Mouse (Mus musculus) embryonic fibroblast, embryonic 13.5 days (primary cell): ENCODE data around the gene Wnt3a. TPM values are rescaled to one million over a fixed set of nuclear protein-coding genes. Genes with fewer than 3 reads are reported as not detected.

Source experiments
- H3K27ac ChIP-seq: 2 replicates; pipeline ENCODE4 v1.5.1; 2012; ENCODE audit warnings: low read length, control low read depth, inconsistent platforms; ENCODE audit not compliant: insufficient read depth
- H3K4me1 ChIP-seq: 2 replicates; pipeline ENCODE4 v1.6.1; 2011; ENCODE audit warnings: low read length; ENCODE audit not compliant: control insufficient read depth, insufficient read depth
- H3K4me3 ChIP-seq: 2 replicates; pipeline ENCODE4 v1.5.1; 2011; ENCODE audit warnings: mild to moderate bottlenecking, control low read depth, low read length; ENCODE audit not compliant: insufficient read depth
- CTCF ChIP-seq: IDR thresholded peaks from 2 replicates; pipeline ENCODE4 v1.5.1; 2011; ENCODE audit warnings: mild to moderate bottlenecking, control low read depth, low read length, moderate library complexity, borderline replicate concordance; ENCODE audit not compliant: insufficient read depth
- POLR2A ChIP-seq: IDR thresholded peaks from 2 replicates; pipeline ENCODE4 v1.6.1; 2011; ENCODE audit warnings: low read depth, mild to moderate bottlenecking, control low read depth, low read length, moderate library complexity
- polyA plus RNA-seq: library from polyadenylated mRNA; stranded (reverse); fragments of >200 nt; gene quantifications from 2 replicates; pipeline ENCODE4 v1.2.4, GENCODE M21; 2011; ENCODE audit warnings: low read depth; ENCODE audit not compliant: missing spikeins, insufficient read length

Wnt3a gene
- polyA plus RNA-seq, 1 experiment: not detected

- no peak for TF ChIP-seq CTCF
- no peak for TF ChIP-seq POLR2A
- Histone ChIP-seq H3K27ac (no peak overlapping the region), H3K4me1 (no peaks in the 10 kb centered on the region), H3K4me3 (no peak overlapping the region)
These were observed 39.1 kb upstream of the Wnt3a start for GRCm38 (mm10) chr11:59329616-59330015.

- TF ChIP-seq POLR2A: no peak
- Histone ChIP-seq H3K4me3 (no peak overlapping the region), H3K27ac (no peak overlapping the region), H3K4me1 (no peaks in the 10 kb centered on the region)
These were observed 37.1 kb upstream of the Wnt3a start for GRCm38 (mm10) chr11:59327625-59328024.

GRCm38 (mm10) chr11:59324777-59325176 lies 34.2 kb upstream of the Wnt3a start:
- TF ChIP-seq CTCF (no peak), POLR2A (no peak)
- H3K4me1 ChIP-seq: no peaks in the 10 kb centered on the region
- no peak overlapping the region for H3K27ac ChIP-seq
- H3K4me3 ChIP-seq: no peak overlapping the region

- no peaks in the 10 kb centered on the region for H3K4me1 ChIP-seq
- TF ChIP-seq CTCF (no peak), POLR2A (no peak)
- H3K4me3 ChIP-seq: no peak overlapping the region
- H3K27ac ChIP-seq: no peak overlapping the region
These were observed 32.4 kb upstream of the Wnt3a start for GRCm38 (mm10) chr11:59322988-59323387.

- no peak for TF ChIP-seq CTCF
- no peak for TF ChIP-seq POLR2A
- Histone ChIP-seq H3K4me1 (no peaks in the 10 kb centered on the region), H3K27ac (no peak overlapping the region), H3K4me3 (no peak overlapping the region)
These were observed 26.0 kb upstream of the Wnt3a start for GRCm38 (mm10) chr11:59316517-59316916.

GRCm38 (mm10) chr11:59313944-59314343 lies 23.4 kb upstream of the Wnt3a start:
- TF ChIP-seq POLR2A (no peak), CTCF (no peak)
- Histone ChIP-seq H3K27ac (no peak overlapping the region), H3K4me1 (no peaks in the 10 kb centered on the region), H3K4me3 (no peak overlapping the region)

GRCm38 (mm10) chr11:59313029-59313811 lies 22.7 kb upstream of the Wnt3a start:
- Histone ChIP-seq H3K27ac (no peak overlapping the region), H3K4me3 (no peak overlapping the region), H3K4me1 (0 out of 2 replicates have a peak, but pooled peaks cover 5% of the 10 kb centered on the region)
- TF ChIP-seq CTCF (no peak), POLR2A (no peak)

GRCm38 (mm10) chr11:59312501-59312900 lies 21.9 kb upstream of the Wnt3a start:
- Histone ChIP-seq H3K4me3 (no peak overlapping the region), H3K27ac (no peak overlapping the region), H3K4me1 (0 out of 2 replicates have a peak, but pooled peaks cover 5% of the 10 kb centered on the region)
- TF ChIP-seq POLR2A (no peak), CTCF (no peak)

- TF ChIP-seq POLR2A (no peak), CTCF (no peak)
- Histone ChIP-seq H3K4me3 (no peak overlapping the region), H3K4me1 (0 out of 2 replicates have a peak, but pooled peaks cover 5% of the 10 kb centered on the region), H3K27ac (no peak overlapping the region)
These were observed 21.5 kb upstream of the Wnt3a start for GRCm38 (mm10) chr11:59312060-59312459.

GRCm38 (mm10) chr11:59309976-59310375 lies 19.4 kb upstream of the Wnt3a start:
- peaks cover 8% of the 10 kb centered on the region; the same call in 1 of the 2 replicates for H3K4me1 ChIP-seq
- no peak for TF ChIP-seq POLR2A
- no peak for TF ChIP-seq CTCF
- no peak overlapping the region for H3K4me3 ChIP-seq
- no peak overlapping the region for H3K27ac ChIP-seq
